Mouse (Mus musculus): ENCODE measurements at regions not wholly inside any gene's neighbourhood (a gene's known extent, or its start where the extent isn't known, plus 50 kb on each side); places are given as distances from the start of the nearest gene placed in this dataset.

- DNase-seq, result peak; percentile 86
Measured at GRCm38 (mm10) chr16:95196622-95197021, 60.7 kb upstream of the Kcnj15 start.

- no peak for DNase-seq
Measured at GRCm38 (mm10) chr16:95198795-95199563, 58.4 kb upstream of the Kcnj15 start.

- no peak for DNase-seq
Measured at GRCm38 (mm10) chr16:95202126-95202883, 55.1 kb upstream of the Kcnj15 start.

- DNase-seq, result no peak
Measured at GRCm38 (mm10) chr16:95203026-95203425, 54.3 kb upstream of the Kcnj15 start.

- no peak for DNase-seq
Measured at GRCm38 (mm10) chr16:95203790-95204189, 53.6 kb upstream of the Kcnj15 start.

- no peak for DNase-seq
Measured at GRCm38 (mm10) chr16:95204507-95204906, 52.9 kb upstream of the Kcnj15 start.

GRCm38 (mm10) chr16:95206445-95206844, 50.9 kb upstream of the Kcnj15 start:
- DNase-seq, result no peak

- DNase-seq, result no peak
Measured at GRCm38 (mm10) chr16:95207547-95207946, 49.8 kb upstream of the Kcnj15 start.

Data from gastrocnemius, postnatal 10 days (tissue).